Mouse (Mus musculus) midbrain, embryonic 11.5 days (tissue): ENCODE data around the gene Aqp2. TPM values are rescaled to one million over a fixed set of nuclear protein-coding genes. Genes with fewer than 3 reads are reported as not detected.

Experiments
- ATAC-seq: fragments of 200-750 bp; cut with Nextera tagmentation; 2 replicates; pipeline ENCODE4 v1.8.0; 2017; ENCODE audit warnings: moderate TSS enrichment, moderate library complexity; ENCODE audit not compliant: low FRiP score
- DNase-seq: peaks from one replicate; pipeline ENCODE4 v3.0.0; 2015; ENCODE audit warnings: low spot score; ENCODE audit errors: missing footprints
- H3K27ac ChIP-seq: fragments of 300-500 bp; sonication (generic); 2 replicates; pipeline ENCODE4 v1.5.1; 2014; ENCODE audit warnings: low read depth, low read length
- H3K27me3 ChIP-seq: fragments of 300-500 bp; sonication (generic); 2 replicates; pipeline ENCODE4 v1.6.1; 2014; ENCODE audit warnings: mild to moderate bottlenecking, low read length, moderate library complexity, mixed read lengths; ENCODE audit not compliant: control insufficient read depth, insufficient read depth
- H3K36me3 ChIP-seq: fragments of 300-500 bp; sonication (generic); 2 replicates; pipeline ENCODE4 v1.6.1; 2014; ENCODE audit warnings: mild to moderate bottlenecking, low read length, moderate library complexity, mixed read lengths; ENCODE audit not compliant: control insufficient read depth, insufficient read depth
- H3K4me1 ChIP-seq: fragments of 300-500 bp; sonication (generic); 2 replicates; pipeline ENCODE4 v1.6.1; 2014; ENCODE audit warnings: low read length; ENCODE audit not compliant: control insufficient read depth, insufficient read depth
- H3K4me2 ChIP-seq: fragments of 300-500 bp; sonication (generic); 2 replicates; pipeline ENCODE4 v1.6.1; 2014; ENCODE audit warnings: mild to moderate bottlenecking, moderate library complexity
- H3K4me3 ChIP-seq: fragments of 300-500 bp; sonication (generic); 2 replicates; pipeline ENCODE4 v1.5.1; 2014; ENCODE audit warnings: low read depth, low read length
- H3K9ac ChIP-seq: fragments of 300-500 bp; sonication (generic); 2 replicates; pipeline ENCODE4 v1.6.1; 2014; ENCODE audit warnings: low read length
- H3K9me3 ChIP-seq: fragments of 300-500 bp; sonication (generic); 2 replicates; pipeline ENCODE4 v1.6.1; 2016; ENCODE audit warnings: low read length; ENCODE audit not compliant: control insufficient read depth
- WGBS: fragments of 180-500 bp; shearing (Covaris S2); extraction: QIAGEN DNeasy Blood & Tissue Kit; methylation state at CpG from one replicate; pipeline ENCODE4 v1.1.7; 2014; 5-methylcytosine and 5-hydroxymethylcytosine counted together
- polyA plus RNA-seq: library from polyadenylated mRNA; unstranded; fragments of >200 nt; fragmentation: Nextera tagmentation; extraction: Ambion mirVana; gene quantifications from 2 replicates; pipeline ENCODE4 v1.2.1, GENCODE M21; 2014

The Aqp2 gene
- polyA plus RNA-seq: not detected in 2 replicates

GRCm38 (mm10) chr15:99578802-99579485, at the start of gene Aqp2:
TSS of gene Aqp2 (plus strand) at chr15:99579055.
- Histone ChIP-seq H3K4me1 (peaks cover under 1% of the 10 kb centered on the region), H3K9ac (no peak within 1 kb of the TSS), H3K4me3 (no peak within 1 kb of the TSS), H3K4me2 (no peak within 1 kb of the TSS), H3K9me3 (no peaks in the 10 kb centered on the region), H3K27ac (no peak within 1 kb of the TSS), H3K36me3 (no peaks in the 10 kb centered on the region), H3K27me3 (peaks cover 25% of the 10 kb centered on the region)
- ATAC-seq: no peak
- DNase-seq: no peak
- WGBS: 88% methylated on average over 26 of the region's 26 CpGs

- WGBS: 52% methylated on average over 6 of the region's 6 CpGs
- no peak overlapping the region for H3K4me3 ChIP-seq
- peaks cover 3% of the 10 kb centered on the region; the same call in 1 of the 2 replicates for H3K27me3 ChIP-seq
- ATAC-seq: no peak
- H3K27ac ChIP-seq: no peak overlapping the region
- no peaks in the 10 kb centered on the region for H3K9me3 ChIP-seq
- H3K36me3 ChIP-seq: no peaks in the 10 kb centered on the region
- no peak for DNase-seq
- peaks cover 7% of the 10 kb centered on the region; the same call in 1 of the 2 replicates for H3K4me1 ChIP-seq
- H3K4me2 ChIP-seq: no peak overlapping the region
- no peak overlapping the region for H3K9ac ChIP-seq
Observed at GRCm38 (mm10) chr15:99531146-99531545, 47.7 kb upstream of the Aqp2 start.

GRCm38 (mm10) chr15:99532023-99532422, 46.8 kb upstream of the Aqp2 start:
- Histone ChIP-seq H3K4me2 (no peak overlapping the region), H3K9me3 (no peaks in the 10 kb centered on the region), H3K27ac (no peak overlapping the region), H3K4me3 (no peak overlapping the region), H3K36me3 (no peaks in the 10 kb centered on the region), H3K4me1 (peaks cover 10% of the 10 kb centered on the region; the same call in 1 of the 2 replicates), H3K27me3 (peaks cover 3% of the 10 kb centered on the region; the same call in 1 of the 2 replicates), H3K9ac (no peak overlapping the region)
- no peak for ATAC-seq
- no peak for DNase-seq
- WGBS: 76% methylated on average over 3 of the region's 3 CpGs

GRCm38 (mm10) chr15:99536889-99537862, 41.7 kb upstream of the Aqp2 start:
- Histone ChIP-seq H3K4me1 (0 out of 2 replicates have a peak, but pooled peaks cover 3% of the 10 kb centered on the region), H3K27me3 (no peaks in the 10 kb centered on the region), H3K9me3 (no peaks in the 10 kb centered on the region), H3K36me3 (no peaks in the 10 kb centered on the region), H3K4me2 (no peak overlapping the region), H3K27ac (no peak overlapping the region), H3K9ac (no peak overlapping the region), H3K4me3 (no peak overlapping the region)
- 62% methylated on average over 11 of the region's 11 CpGs for WGBS
- no peak for DNase-seq
- ATAC-seq: peak; percentile 48; the same call in 1 of the 2 replicates

GRCm38 (mm10) chr15:99539891-99540290, 39.0 kb upstream of the Aqp2 start:
- H3K4me1 ChIP-seq: 0 out of 2 replicates have a peak, but pooled peaks cover 3% of the 10 kb centered on the region
- H3K4me2 ChIP-seq: no peak overlapping the region
- ATAC-seq (no peak), DNase-seq (no peak)
- H3K9me3 ChIP-seq: no peaks in the 10 kb centered on the region
- H3K27me3 ChIP-seq: no peaks in the 10 kb centered on the region
- 83% methylated on average over 8 of the region's 8 CpGs for WGBS
- no peak overlapping the region for H3K4me3 ChIP-seq
- H3K9ac ChIP-seq: no peak overlapping the region
- no peaks in the 10 kb centered on the region for H3K36me3 ChIP-seq
- H3K27ac ChIP-seq: no peak overlapping the region

- no peak overlapping the region for H3K4me3 ChIP-seq
- H3K4me1 ChIP-seq: no peaks in the 10 kb centered on the region
- no peaks in the 10 kb centered on the region for H3K27me3 ChIP-seq
- H3K9me3 ChIP-seq: no peaks in the 10 kb centered on the region
- H3K27ac ChIP-seq: no peak overlapping the region
- H3K9ac ChIP-seq: no peak overlapping the region
- ATAC-seq: no peak
- H3K4me2 ChIP-seq: no peak overlapping the region
- H3K36me3 ChIP-seq: no peaks in the 10 kb centered on the region
- no peak for DNase-seq
- 86% methylated on average over 7 of the region's 7 CpGs for WGBS
Observed at GRCm38 (mm10) chr15:99544047-99544446, 34.8 kb upstream of the Aqp2 start.

GRCm38 (mm10) chr15:99546596-99546995, 32.3 kb upstream of the Aqp2 start:
- H3K4me2 ChIP-seq: no peak overlapping the region
- H3K9ac ChIP-seq: no peak overlapping the region
- no peaks in the 10 kb centered on the region for H3K27me3 ChIP-seq
- H3K4me3 ChIP-seq: no peak overlapping the region
- no peak for DNase-seq
- H3K9me3 ChIP-seq: no peaks in the 10 kb centered on the region
- WGBS: 81% methylated on average over 11 of the region's 11 CpGs
- H3K4me1 ChIP-seq: no peaks in the 10 kb centered on the region
- no peaks in the 10 kb centered on the region for H3K36me3 ChIP-seq
- H3K27ac ChIP-seq: no peak overlapping the region
- no peak for ATAC-seq

- Histone ChIP-seq H3K4me3 (no peak overlapping the region), H3K9me3 (no peaks in the 10 kb centered on the region), H3K4me1 (no peaks in the 10 kb centered on the region), H3K27ac (no peak overlapping the region), H3K4me2 (no peak overlapping the region), H3K9ac (no peak overlapping the region), H3K27me3 (no peaks in the 10 kb centered on the region), H3K36me3 (no peaks in the 10 kb centered on the region)
- ATAC-seq (no peak), DNase-seq (peak; percentile 76)
- WGBS: 85% methylated on average over 6 of the region's 6 CpGs
Observed at GRCm38 (mm10) chr15:99547732-99548131, 31.1 kb upstream of the Aqp2 start.

- H3K27ac ChIP-seq: no peak overlapping the region
- no peak overlapping the region for H3K4me3 ChIP-seq
- no peak overlapping the region for H3K4me2 ChIP-seq
- 65% methylated on average over 2 of the region's 2 CpGs for WGBS
- no peaks in the 10 kb centered on the region for H3K4me1 ChIP-seq
- H3K9me3 ChIP-seq: no peaks in the 10 kb centered on the region
- no peak for DNase-seq
- no peaks in the 10 kb centered on the region for H3K27me3 ChIP-seq
- ATAC-seq: no peak
- H3K36me3 ChIP-seq: no peaks in the 10 kb centered on the region
- no peak overlapping the region for H3K9ac ChIP-seq
Observed at GRCm38 (mm10) chr15:99549901-99550300, 29.0 kb upstream of the Aqp2 start.
